Mouse (Mus musculus): ENCODE measurements around the gene Kcnma1. TPM values are rescaled to one million over a fixed set of nuclear protein-coding genes. Genes with fewer than 3 reads are reported as not detected.

Gene Kcnma1
- polyA plus RNA-seq, 1 experiment from 2014 or later: 2.1 TPM

DNA sequence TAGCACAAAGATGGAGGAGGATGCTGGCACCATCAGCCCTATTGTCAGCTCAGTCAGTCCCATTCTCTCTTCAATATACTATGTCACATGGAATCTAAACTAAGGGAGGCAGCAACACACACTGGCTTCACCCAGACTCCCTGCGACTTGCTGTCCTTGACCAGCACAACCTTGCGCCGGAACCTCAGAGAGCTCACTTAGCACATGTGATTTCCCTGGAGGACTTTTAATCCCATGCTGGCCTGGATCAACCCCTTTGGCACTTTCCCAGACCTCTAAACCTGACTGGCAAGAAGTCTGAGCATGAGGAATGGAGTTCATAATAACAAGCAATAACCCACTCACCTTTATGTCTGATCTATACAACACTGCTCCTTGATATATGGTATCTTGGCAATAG is 280.1 kb downstream of the Kcnma1 start:
- no peaks in the 10 kb centered on the region for H3K36me3 ChIP-seq (ENCODE audit: insufficient read depth, low read length)

DNA sequence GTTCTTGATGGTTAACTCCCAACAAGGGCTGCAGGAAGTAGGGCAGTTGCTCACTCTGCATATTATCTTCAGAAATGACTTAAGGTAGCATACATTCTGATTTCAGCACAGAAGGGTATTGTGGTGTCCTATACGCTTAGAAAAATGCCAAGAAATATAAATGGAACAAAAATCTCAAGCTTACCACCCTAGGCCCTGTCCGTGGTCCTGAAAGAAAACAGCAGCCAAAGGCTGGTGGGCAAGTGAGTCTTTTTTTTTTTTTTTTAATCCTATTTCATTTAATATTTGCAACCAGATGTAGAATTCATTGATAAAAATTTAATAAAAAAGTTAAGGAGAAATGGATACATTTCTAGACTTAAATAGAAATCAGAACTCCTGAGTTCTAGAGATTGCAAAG is 284.9 kb downstream of the Kcnma1 start:
- Histone ChIP-seq H3K4me1 (replicated peaks; ENCODE audit: insufficient read depth, low read length) (no peaks in the 10 kb centered on the region), H3K9me3 (replicated peaks; ENCODE audit: low read length) (no peaks in the 10 kb centered on the region), H3K9ac (ENCODE audit: low read depth, low read length) (no peak overlapping the region), H3K4me2 (ENCODE audit: low read length) (no peak overlapping the region), H3K27ac (no peak overlapping the region), H3K27me3 (ENCODE audit: insufficient read depth, low read length) (no peaks in the 10 kb centered on the region), H3K36me3 (ENCODE audit: insufficient read depth, low read length) (no peaks in the 10 kb centered on the region), H3K4me3 (replicated peaks; ENCODE audit: low read depth, low read length) (no peak overlapping the region)
- ATAC-seq (replicated peaks; ENCODE audit: low FRiP score, low read depth) (no peak), DNase-seq (ENCODE audit: low spot score) (peak; percentile 44)
- WGBS: 45% methylated on average over 2 of the region's 2 CpGs
- TF ChIP-seq CTCF (IDR thresholded peaks at IDR 0.05; ENCODE audit: low read depth): no peak

More for the DNA sequence above, 280.1 kb downstream of the Kcnma1 start:
- Histone ChIP-seq H3K4me2 (ENCODE audit: low read length) (no peak overlapping the region), H3K27ac (no peak overlapping the region), H3K4me3 (replicated peaks; ENCODE audit: low read depth, low read length) (no peak overlapping the region), H3K9me3 (replicated peaks; ENCODE audit: low read length) (no peaks in the 10 kb centered on the region), H3K4me1 (replicated peaks; ENCODE audit: insufficient read depth, low read length) (no peaks in the 10 kb centered on the region), H3K27me3 (ENCODE audit: insufficient read depth, low read length) (no peaks in the 10 kb centered on the region), H3K9ac (ENCODE audit: low read depth, low read length) (no peak overlapping the region)
- DNase-seq (ENCODE audit: low spot score) (no peak), ATAC-seq (replicated peaks; ENCODE audit: low FRiP score, low read depth) (no peak)
- 80% methylated on average over 3 of the region's 3 CpGs for WGBS
- TF ChIP-seq CTCF (IDR thresholded peaks at IDR 0.05; ENCODE audit: low read depth): no peak

GRCm38 (mm10) chr14:23723701-23724430 is 290.4 kb downstream of the Kcnma1 start:
- DNase-seq (ENCODE audit: low spot score): no peak
- WGBS: 78% methylated on average over 7 of the region's 7 CpGs
- H3K27ac ChIP-seq: no peak overlapping the region
- no peaks in the 10 kb centered on the region for H3K9me3 ChIP-seq (replicated peaks; ENCODE audit: low read length)
- ATAC-seq (replicated peaks; ENCODE audit: low FRiP score, low read depth): no peak
- no peak for TF ChIP-seq CTCF (IDR thresholded peaks at IDR 0.05; ENCODE audit: low read depth)
- no peaks in the 10 kb centered on the region for H3K4me1 ChIP-seq (replicated peaks; ENCODE audit: insufficient read depth, low read length)
- no peak overlapping the region for H3K9ac ChIP-seq (ENCODE audit: low read depth, low read length)
- no peak overlapping the region for H3K4me2 ChIP-seq (ENCODE audit: low read length)
- H3K36me3 ChIP-seq (ENCODE audit: insufficient read depth, low read length): no peaks in the 10 kb centered on the region
- H3K27me3 ChIP-seq (ENCODE audit: insufficient read depth, low read length): no peaks in the 10 kb centered on the region
- H3K4me3 ChIP-seq (replicated peaks; ENCODE audit: low read depth, low read length): no peak overlapping the region

DNA sequence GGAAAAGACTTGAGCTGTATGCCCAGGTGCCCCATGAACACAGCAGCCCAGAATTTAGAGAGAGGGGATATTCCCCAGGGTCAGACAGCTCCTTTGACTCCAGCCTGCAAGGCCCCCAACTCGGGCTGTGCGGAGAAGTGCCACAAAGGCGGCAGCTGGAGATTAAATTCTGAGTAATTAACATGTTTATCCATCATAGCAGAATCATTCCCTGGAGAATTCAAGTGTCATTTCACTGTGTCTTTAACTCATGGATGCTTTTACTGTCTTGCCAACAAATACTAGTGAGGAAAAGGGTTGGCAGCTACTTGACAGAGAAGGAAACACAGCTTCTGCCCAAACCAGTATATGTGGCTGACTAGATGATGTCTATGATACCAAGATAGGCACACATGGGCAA is 295.0 kb downstream of the Kcnma1 start:
- no peak for DNase-seq (ENCODE audit: low spot score)
- 84% methylated on average over 3 of the region's 3 CpGs for WGBS
- no peak overlapping the region for H3K4me2 ChIP-seq (ENCODE audit: low read length)
- H3K9me3 ChIP-seq (replicated peaks; ENCODE audit: low read length): no peaks in the 10 kb centered on the region
- no peak for ATAC-seq (replicated peaks; ENCODE audit: low FRiP score, low read depth)
- no peak overlapping the region for H3K27ac ChIP-seq
- TF ChIP-seq CTCF (IDR thresholded peaks at IDR 0.05; ENCODE audit: low read depth): no peak
- no peaks in the 10 kb centered on the region for H3K36me3 ChIP-seq (ENCODE audit: insufficient read depth, low read length)
- H3K27me3 ChIP-seq (ENCODE audit: insufficient read depth, low read length): no peaks in the 10 kb centered on the region
- H3K4me3 ChIP-seq (replicated peaks; ENCODE audit: low read depth, low read length): no peak overlapping the region
- no peaks in the 10 kb centered on the region; the same call in 1 of the 2 replicates for H3K4me1 ChIP-seq (replicated peaks; ENCODE audit: insufficient read depth, low read length)
- no peak overlapping the region for H3K9ac ChIP-seq (ENCODE audit: low read depth, low read length)

DNA sequence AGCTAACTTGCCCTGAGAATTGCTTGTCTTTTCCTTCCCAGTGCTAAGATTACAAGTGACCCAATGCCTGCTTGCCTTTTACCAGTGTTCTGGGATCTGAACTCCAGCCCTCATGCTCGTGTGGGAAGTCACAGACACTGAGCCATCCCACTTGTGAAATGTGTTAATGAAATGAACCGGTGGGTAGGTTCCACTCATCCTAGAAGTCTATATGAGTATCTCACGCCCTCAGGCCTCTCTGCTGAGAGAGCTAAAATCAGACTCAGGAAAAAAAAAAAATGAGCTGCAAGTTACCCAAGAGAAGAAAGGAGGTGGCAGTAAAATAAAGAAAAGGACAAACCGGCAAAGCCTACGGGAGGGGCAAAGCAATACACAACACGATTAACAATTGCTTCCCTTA is 295.6 kb downstream of the Kcnma1 start:
- no peaks in the 10 kb centered on the region; the same call in 1 of the 2 replicates for H3K4me1 ChIP-seq (replicated peaks; ENCODE audit: insufficient read depth, low read length)
- no peaks in the 10 kb centered on the region for H3K9me3 ChIP-seq (replicated peaks; ENCODE audit: low read length)
- ATAC-seq (replicated peaks; ENCODE audit: low FRiP score, low read depth) (no peak), DNase-seq (ENCODE audit: low spot score) (no peak)
- H3K4me3 ChIP-seq (replicated peaks; ENCODE audit: low read depth, low read length): no peak overlapping the region
- no peak overlapping the region for H3K4me2 ChIP-seq (ENCODE audit: low read length)
- WGBS: 88% methylated on average over 6 of the region's 6 CpGs
- H3K27me3 ChIP-seq (ENCODE audit: insufficient read depth, low read length): no peaks in the 10 kb centered on the region
- no peaks in the 10 kb centered on the region for H3K36me3 ChIP-seq (ENCODE audit: insufficient read depth, low read length)
- H3K9ac ChIP-seq (ENCODE audit: low read depth, low read length): no peak overlapping the region
- no peak overlapping the region for H3K27ac ChIP-seq
- TF ChIP-seq CTCF (IDR thresholded peaks at IDR 0.05; ENCODE audit: low read depth): no peak

- Histone ChIP-seq H3K4me2 (ENCODE audit: low read length) (no peak overlapping the region), H3K36me3 (ENCODE audit: insufficient read depth, low read length) (no peaks in the 10 kb centered on the region), H3K4me3 (replicated peaks; ENCODE audit: low read depth, low read length) (no peak overlapping the region), H3K9me3 (replicated peaks; ENCODE audit: low read length) (no peaks in the 10 kb centered on the region), H3K27me3 (ENCODE audit: insufficient read depth, low read length) (no peaks in the 10 kb centered on the region), H3K9ac (ENCODE audit: low read depth, low read length) (no peak overlapping the region), H3K4me1 (replicated peaks; ENCODE audit: insufficient read depth, low read length) (no peaks in the 10 kb centered on the region; the same call in 1 of the 2 replicates), H3K27ac (no peak overlapping the region)
- WGBS: 62% methylated on average over 7 of the region's 7 CpGs
- TF ChIP-seq CTCF (IDR thresholded peaks at IDR 0.05; ENCODE audit: low read depth): no peak
- DNase-seq (ENCODE audit: low spot score) (peak; percentile 68), ATAC-seq (replicated peaks; ENCODE audit: low FRiP score, low read depth) (no peak)
Observed at GRCm38 (mm10) chr14:23714396-23715131, 299.7 kb downstream of the Kcnma1 start.
